Mouse (Mus musculus): Measurements from ENCODE around the gene Epx. TPM values are rescaled to one million over a fixed set of nuclear protein-coding genes. Genes with fewer than 3 reads are reported as not detected.
A peak's percentile ranks its signal among the peaks of the same experiment; 100 is the strongest.
"Not testable (repeated sequence)": the region's sequence is repeated elsewhere in the genome, so short reads cannot be mapped to it uniquely, and the experiment has no call there.

Gene Epx
- polyA plus RNA-seq, 1 experiment from 2014 or later = 1.3 TPM

DNA sequence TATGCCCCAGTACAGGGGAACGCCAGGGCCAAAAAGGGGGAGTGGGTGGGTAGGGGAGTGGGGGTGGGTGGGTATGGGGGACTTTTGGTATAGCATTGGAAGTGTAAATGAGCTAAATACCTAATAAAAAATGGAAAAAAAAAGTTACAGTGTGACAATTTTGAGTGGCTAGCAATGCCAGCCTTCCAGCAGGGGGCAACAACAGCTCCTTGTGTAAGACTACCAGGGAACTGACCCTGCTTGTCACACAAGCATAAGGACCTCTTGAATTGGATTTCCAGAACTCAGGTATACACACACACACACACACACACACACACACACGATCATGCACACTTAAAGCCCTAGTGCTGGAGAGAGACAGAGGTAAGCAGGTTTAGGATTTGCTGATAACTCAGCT, 8.4 kb downstream of the Epx start:
- not testable (repeated sequence) for H3K4me3 ChIP-seq; H3K9me3 ChIP-seq (replicated peaks); H3K9ac ChIP-seq; H3K27me3 ChIP-seq (replicated peaks); H3K27ac ChIP-seq; ATAC-seq; H3K36me3 ChIP-seq; H3K4me2 ChIP-seq; H3K4me1 ChIP-seq
- 47% methylated on average over 1 of the region's 2 CpGs for WGBS (ENCODE audit: insufficient replicate concordance)

DNA sequence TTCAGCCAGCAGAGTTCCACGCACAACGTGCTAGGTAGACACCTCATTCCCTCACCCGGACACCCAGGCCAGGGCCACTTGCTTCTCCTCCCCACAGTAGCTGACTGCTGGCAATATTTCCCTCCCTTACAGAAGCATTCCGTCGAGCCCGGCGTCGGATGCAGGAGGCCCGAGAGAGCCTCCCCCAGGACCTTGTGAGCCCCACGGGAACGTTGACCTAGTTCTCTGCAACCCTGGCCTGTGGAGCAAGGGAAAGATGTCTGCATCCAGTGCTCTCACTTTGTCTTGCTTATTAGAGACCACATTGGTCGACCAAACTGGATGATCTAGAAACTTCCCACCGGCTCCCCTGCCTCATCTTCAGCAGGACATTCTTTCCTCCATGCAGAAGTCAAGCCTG, 12.5 kb downstream of the Epx start:
- Histone ChIP-seq H3K27ac (no peak overlapping the region), H3K4me3 (no peak overlapping the region), H3K4me2 (no peak overlapping the region), H3K9ac (no peak overlapping the region), H3K4me1 (no peaks in the 10 kb centered on the region), H3K36me3 (peaks cover 19% of the 10 kb centered on the region), H3K9me3 (replicated peaks) (no peaks in the 10 kb centered on the region), H3K27me3 (replicated peaks) (no peaks in the 10 kb centered on the region)
- 80% methylated on average over 13 of the region's 13 CpGs for WGBS (ENCODE audit: insufficient replicate concordance)
- ATAC-seq = no peak

GRCm38 (mm10) chr11:87860426-87860825, 14.9 kb downstream of the Epx start:
- Histone ChIP-seq H3K27me3 (replicated peaks) (no peaks in the 10 kb centered on the region; the same call in 1 of the 2 replicates), H3K36me3 (peaks cover 33% of the 10 kb centered on the region), H3K4me3 (no peak overlapping the region), H3K4me2 (no peak overlapping the region), H3K9ac (no peak overlapping the region), H3K27ac (no peak overlapping the region), H3K4me1 (no peaks in the 10 kb centered on the region), H3K9me3 (replicated peaks) (no peaks in the 10 kb centered on the region)
- no peak for ATAC-seq
- 78% methylated on average over 9 of the region's 9 CpGs for WGBS (ENCODE audit: insufficient replicate concordance)

- Histone ChIP-seq H3K4me1 (no peaks in the 10 kb centered on the region), H3K4me2 (no peak overlapping the region), H3K9me3 (replicated peaks) (no peaks in the 10 kb centered on the region), H3K27ac (no peak overlapping the region), H3K27me3 (replicated peaks) (no peaks in the 10 kb centered on the region; the same call in none of the 2 replicates), H3K4me3 (no peak overlapping the region), H3K36me3 (peaks cover 33% of the 10 kb centered on the region), H3K9ac (no peak overlapping the region)
- WGBS (ENCODE audit: insufficient replicate concordance) = 75% methylated on average over 11 of the region's 11 CpGs
- no peak for ATAC-seq
Observed at GRCm38 (mm10) chr11:87859273-87859672, 16.1 kb downstream of the Epx start.

- Histone ChIP-seq H3K27ac (no peak overlapping the region), H3K9ac (no peak overlapping the region), H3K4me1 (peaks cover 15% of the 10 kb centered on the region), H3K27me3 (replicated peaks) (no peaks in the 10 kb centered on the region; the same call in none of the 2 replicates), H3K4me3 (no peak overlapping the region), H3K36me3 (peaks cover 22% of the 10 kb centered on the region), H3K9me3 (replicated peaks) (no peaks in the 10 kb centered on the region), H3K4me2 (no peak overlapping the region)
- ATAC-seq = no peak
- WGBS (ENCODE audit: insufficient replicate concordance) = 70% methylated on average over 7 of the region's 7 CpGs
Observed at GRCm38 (mm10) chr11:87854550-87854949, 20.8 kb downstream of the Epx start.

DNA sequence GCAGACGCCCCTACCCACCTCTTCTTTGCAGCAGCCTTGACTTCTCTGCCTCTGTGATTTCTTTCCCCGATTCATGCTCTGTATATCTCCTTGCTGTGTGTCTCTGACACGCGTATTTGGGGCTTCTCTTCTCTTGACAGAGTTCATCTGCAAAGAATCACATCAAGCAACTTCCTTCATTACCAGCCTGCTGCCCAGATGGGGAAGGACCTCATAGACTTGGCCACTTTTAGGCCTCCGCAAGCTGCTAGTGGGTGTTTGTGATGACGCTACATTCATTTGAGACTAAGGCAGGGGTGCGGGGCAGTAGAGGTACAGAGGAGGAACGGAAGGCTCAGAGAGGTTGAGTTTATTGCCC, 21.8 kb downstream of the Epx start:
- peak overlapping the region; percentile 68 for H3K4me3 ChIP-seq
- H3K4me1 ChIP-seq = peaks cover 15% of the 10 kb centered on the region
- peak overlapping the region; percentile 81 for H3K4me2 ChIP-seq
- no peaks in the 10 kb centered on the region; the same call in none of the 2 replicates for H3K27me3 ChIP-seq (replicated peaks)
- peak overlapping the region; percentile 59 for H3K9ac ChIP-seq
- 36% methylated on average over 8 of the region's 8 CpGs for WGBS (ENCODE audit: insufficient replicate concordance)
- H3K9me3 ChIP-seq (replicated peaks) = no peaks in the 10 kb centered on the region
- ATAC-seq = no peak
- H3K36me3 ChIP-seq = peaks cover 21% of the 10 kb centered on the region
- no peak overlapping the region for H3K27ac ChIP-seq

DNA sequence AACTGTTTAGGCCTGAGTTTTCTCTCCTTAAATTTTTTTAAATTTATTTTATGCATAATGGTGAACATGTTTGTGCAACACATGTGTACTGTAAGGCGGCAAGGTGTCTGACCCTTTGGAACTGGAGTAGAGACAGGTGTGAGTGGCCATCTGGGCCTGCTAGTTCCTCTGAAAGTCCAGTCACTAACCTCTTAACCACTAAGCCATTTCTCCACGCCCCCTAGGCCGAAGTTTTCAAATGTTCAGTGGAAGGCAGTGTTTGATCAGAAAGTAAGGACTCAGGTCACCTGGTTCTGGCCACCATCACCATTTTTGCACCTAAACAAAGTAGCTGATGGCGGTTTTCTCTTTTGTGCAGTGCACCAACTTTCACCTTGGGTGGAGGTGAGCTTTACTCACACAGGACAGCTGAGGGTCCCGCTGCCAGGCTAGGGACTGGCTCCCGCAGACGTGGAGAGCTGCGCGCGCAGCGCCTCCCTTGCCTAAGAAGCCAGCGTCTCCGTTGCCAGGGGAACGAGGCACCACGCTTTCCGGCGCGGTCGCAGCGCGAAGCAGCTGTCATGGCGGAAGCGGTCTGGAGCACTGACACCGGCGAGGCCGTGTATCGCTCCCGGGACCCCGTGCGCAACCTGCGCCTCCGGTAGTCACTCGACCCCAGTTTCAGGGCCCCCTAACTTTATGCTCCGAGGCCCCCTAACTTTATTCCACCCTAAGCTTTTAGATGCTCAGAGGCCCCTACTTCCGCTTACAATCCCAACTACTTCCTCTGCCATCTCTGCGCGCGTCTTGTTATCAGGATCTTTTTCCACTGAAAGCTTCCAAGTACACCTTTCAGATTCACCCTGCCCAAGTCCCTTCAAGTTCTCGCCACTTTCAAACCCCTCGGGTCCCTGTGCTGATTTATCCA, 22.4 kb downstream of the Epx start, which contains the start of gene Mks1:
Mks1 (plus strand) TSS at position 526 of the 907 bp plus-strand sequence.
- peak within 1 kb of the TSS; percentile 59 for H3K9ac ChIP-seq
- H3K36me3 ChIP-seq = peaks cover 15% of the 10 kb centered on the region
- ATAC-seq = peak; percentile 76
- H3K4me1 ChIP-seq = peaks cover 15% of the 10 kb centered on the region
- H3K27ac ChIP-seq = no peak within 1 kb of the TSS
- H3K9me3 ChIP-seq (replicated peaks) = no peaks in the 10 kb centered on the region
- peak within 1 kb of the TSS; percentile 68 for H3K4me3 ChIP-seq
- H3K4me2 ChIP-seq = peak within 1 kb of the TSS; percentile 81
- H3K27me3 ChIP-seq (replicated peaks) = no peaks in the 10 kb centered on the region; the same call in none of the 2 replicates
- WGBS (ENCODE audit: insufficient replicate concordance) = 3% methylated on average over 40 of the region's 40 CpGs

DNA sequence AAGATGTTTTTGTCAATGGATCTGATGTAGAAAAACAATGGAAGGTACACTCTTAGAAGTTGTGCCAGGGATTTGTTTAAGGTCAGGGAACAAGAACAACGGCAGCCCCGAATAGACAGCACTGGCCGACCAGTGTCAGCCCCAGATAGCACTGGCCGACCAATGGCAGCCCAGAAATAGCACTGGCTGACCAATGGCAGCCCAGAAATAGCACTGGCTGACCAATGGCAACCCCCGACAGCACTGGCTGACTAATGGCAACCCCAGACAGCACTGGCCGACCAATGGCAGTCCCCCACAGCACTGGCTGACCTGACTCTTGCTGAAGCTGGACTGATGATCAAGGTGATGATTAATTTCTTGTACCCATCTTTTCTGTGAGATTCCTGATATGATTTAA, 27.5 kb downstream of the Epx start:
- Histone ChIP-seq H3K36me3 (no peaks in the 10 kb centered on the region), H3K4me2 (no peak overlapping the region), H3K4me3 (no peak overlapping the region), H3K9me3 (replicated peaks) (no peaks in the 10 kb centered on the region), H3K9ac (no peak overlapping the region), H3K27me3 (replicated peaks) (no peaks in the 10 kb centered on the region; the same call in 1 of the 2 replicates), H3K27ac (no peak overlapping the region), H3K4me1 (peaks cover 5% of the 10 kb centered on the region)
- 63% methylated on average over 6 of the region's 6 CpGs for WGBS (ENCODE audit: insufficient replicate concordance)
- no peak for ATAC-seq

DNA sequence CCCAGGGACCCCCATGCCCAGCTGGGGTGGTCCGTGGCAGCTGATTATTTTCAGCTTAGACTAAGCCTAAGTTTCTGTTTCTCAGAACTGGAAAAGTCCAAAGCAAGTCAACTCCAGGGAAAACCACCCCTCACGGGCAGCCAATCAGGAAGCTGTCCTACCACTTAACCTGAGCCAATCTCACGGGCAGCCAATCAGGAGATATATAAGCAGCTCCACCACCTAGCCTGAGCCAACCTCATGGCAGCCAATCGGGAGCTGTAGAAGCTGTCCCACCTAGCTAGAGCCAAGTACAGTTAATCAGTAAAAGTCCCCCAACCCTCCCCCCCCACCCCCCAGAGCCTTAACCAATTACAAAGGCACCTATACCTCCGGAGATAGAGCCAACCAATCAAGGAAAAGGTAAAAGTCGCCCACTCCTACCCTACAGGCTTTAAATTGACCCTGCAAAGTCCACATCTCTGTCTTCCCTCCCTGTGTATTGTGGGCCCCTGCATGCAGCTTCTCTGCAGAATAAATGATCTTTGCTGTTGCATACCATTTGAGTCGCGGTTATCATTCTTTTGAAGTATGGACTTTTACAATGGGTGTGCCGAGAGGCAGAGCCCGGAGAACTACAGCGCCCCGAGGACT, 28.3 kb downstream of the Epx start:
- H3K4me1 ChIP-seq = no peaks in the 10 kb centered on the region
- H3K27ac ChIP-seq = no peak overlapping the region
- H3K9ac ChIP-seq = no peak overlapping the region
- no peaks in the 10 kb centered on the region; the same call in 1 of the 2 replicates for H3K27me3 ChIP-seq (replicated peaks)
- ATAC-seq = no peak
- no peaks in the 10 kb centered on the region for H3K9me3 ChIP-seq (replicated peaks)
- no peaks in the 10 kb centered on the region for H3K36me3 ChIP-seq
- H3K4me3 ChIP-seq = no peak overlapping the region
- WGBS (ENCODE audit: insufficient replicate concordance) = 71% methylated on average over 12 of the region's 12 CpGs
- H3K4me2 ChIP-seq = no peak overlapping the region

GRCm38 (mm10) chr11:87841436-87841835, 33.9 kb downstream of the Epx start:
- Histone ChIP-seq H3K4me3 (no peak overlapping the region), H3K9ac (no peak overlapping the region), H3K9me3 (replicated peaks) (no peaks in the 10 kb centered on the region), H3K4me1 (no peaks in the 10 kb centered on the region), H3K4me2 (no peak overlapping the region), H3K27ac (no peak overlapping the region), H3K36me3 (no peaks in the 10 kb centered on the region), H3K27me3 (replicated peaks) (no peaks in the 10 kb centered on the region)
- 57% methylated on average over 3 of the region's 3 CpGs for WGBS (ENCODE audit: insufficient replicate concordance)
- ATAC-seq = no peak

DNA sequence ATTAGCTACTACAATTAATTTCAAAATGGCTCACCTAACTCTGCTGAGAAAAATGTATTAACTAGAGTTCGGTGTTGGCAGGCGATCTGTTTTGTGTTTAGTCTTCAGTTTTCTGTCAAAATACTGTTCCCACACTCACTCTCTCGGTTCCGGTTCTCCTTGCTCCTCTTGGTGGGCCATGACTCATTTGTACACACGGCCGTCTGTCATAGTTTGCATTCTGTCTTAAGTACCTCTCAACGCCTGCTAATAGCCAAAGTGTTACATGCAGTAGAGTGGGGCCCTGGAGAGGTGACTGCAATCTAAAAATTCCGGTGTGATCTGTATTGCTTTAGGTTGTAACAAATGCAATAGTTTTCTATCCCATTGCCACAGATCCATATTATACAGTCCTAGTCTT, 34.7 kb downstream of the Epx start:
- ATAC-seq = no peak
- H3K27me3 ChIP-seq (replicated peaks) = no peaks in the 10 kb centered on the region

GRCm38 (mm10) chr11:87828239-87828900, 47.0 kb downstream of the Epx start, which contains the start of gene Lpo:
Lpo (minus strand) TSS chr11:87828289.
- H3K36me3 ChIP-seq = no peaks in the 10 kb centered on the region
- H3K27me3 ChIP-seq (replicated peaks) = peaks cover 19% of the 10 kb centered on the region
- H3K4me3 ChIP-seq = no peak within 1 kb of the TSS
- no peak within 1 kb of the TSS for H3K27ac ChIP-seq
- no peak within 1 kb of the TSS for H3K9ac ChIP-seq
- WGBS (ENCODE audit: insufficient replicate concordance) = 69% methylated on average over 10 of the region's 10 CpGs
- no peaks in the 10 kb centered on the region for H3K9me3 ChIP-seq (replicated peaks)
- H3K4me2 ChIP-seq = no peak within 1 kb of the TSS
- H3K4me1 ChIP-seq = no peaks in the 10 kb centered on the region
- ATAC-seq = no peak

More for the DNA sequence above, 34.7 kb downstream of the Epx start:
- no peak overlapping the region for H3K4me2 ChIP-seq
- H3K4me1 ChIP-seq = no peaks in the 10 kb centered on the region
- no peaks in the 10 kb centered on the region for H3K9me3 ChIP-seq (replicated peaks)
- WGBS (ENCODE audit: insufficient replicate concordance) = 73% methylated on average over 8 of the region's 8 CpGs
- H3K27ac ChIP-seq = no peak overlapping the region
- no peaks in the 10 kb centered on the region for H3K36me3 ChIP-seq
- no peak overlapping the region for H3K9ac ChIP-seq
- no peak overlapping the region for H3K4me3 ChIP-seq

All from liver, embryonic 12.5 days (tissue).